Mouse (Mus musculus) kidney, embryonic 16.5 days (tissue): ENCODE results near the gene Svopl. TPM values are rescaled to one million over a fixed set of nuclear protein-coding genes. Genes with fewer than 3 reads are reported as not detected.

Source experiments
- ATAC-seq: fragments of 200-750 bp; cut with Nextera tagmentation; 2 replicates; pipeline ENCODE4 v1.8.0; 2017; ENCODE audit warnings: moderate TSS enrichment; ENCODE audit not compliant: low FRiP score, low TSS enrichment
- H3K27ac ChIP-seq: fragments of 300-500 bp; sonication (generic); 2 replicates; pipeline ENCODE4 v1.5.1; 2014; ENCODE audit warnings: low read length
- H3K27me3 ChIP-seq: fragments of 300-500 bp; sonication (generic); 2 replicates; pipeline ENCODE4 v1.6.1; 2014; ENCODE audit warnings: low read length, control low read depth, mixed read lengths; ENCODE audit not compliant: insufficient read depth
- H3K36me3 ChIP-seq: fragments of 300-500 bp; sonication (generic); 2 replicates; pipeline ENCODE4 v1.6.1; 2014; ENCODE audit warnings: low read length, control low read depth, mixed read lengths; ENCODE audit not compliant: insufficient read depth
- H3K4me1 ChIP-seq: fragments of 300-500 bp; sonication (generic); 2 replicates; pipeline ENCODE4 v1.6.1; 2014; ENCODE audit warnings: low read length, control low read depth, mixed read lengths; ENCODE audit not compliant: insufficient read depth
- H3K4me2 ChIP-seq: fragments of 300-500 bp; sonication (generic); replicated peaks from 2 replicates; pipeline ENCODE4 v1.6.1; 2014; ENCODE audit warnings: low read depth, low read length
- H3K4me3 ChIP-seq: fragments of 300-500 bp; sonication (generic); 2 replicates; pipeline ENCODE4 v1.5.1; 2014; ENCODE audit warnings: mild to moderate bottlenecking, low read length
- H3K9ac ChIP-seq: fragments of 300-500 bp; sonication (generic); replicated peaks from 2 replicates; pipeline ENCODE4 v1.6.1; 2014; ENCODE audit warnings: low read length
- H3K9me3 ChIP-seq: fragments of 300-500 bp; sonication (generic); 2 replicates; pipeline ENCODE4 v1.6.1; 2016; ENCODE audit warnings: low read length, control low read depth
- WGBS: fragments of 180-500 bp; shearing (Covaris S2); extraction: QIAGEN DNeasy Blood & Tissue Kit; methylation state at CpG from one replicate; pipeline ENCODE4 v1.1.7; 2014; 5-methylcytosine and 5-hydroxymethylcytosine counted together
- polyA plus RNA-seq: library from polyadenylated mRNA; unstranded; fragments of >200 nt; fragmentation: Nextera tagmentation; extraction: Ambion mirVana; gene quantifications from 2 replicates; pipeline ENCODE4 v1.2.1, GENCODE M21; 2015

Svopl gene
- polyA plus RNA-seq, 1 experiment from 2014 or later: 16.5 TPM

DNA sequence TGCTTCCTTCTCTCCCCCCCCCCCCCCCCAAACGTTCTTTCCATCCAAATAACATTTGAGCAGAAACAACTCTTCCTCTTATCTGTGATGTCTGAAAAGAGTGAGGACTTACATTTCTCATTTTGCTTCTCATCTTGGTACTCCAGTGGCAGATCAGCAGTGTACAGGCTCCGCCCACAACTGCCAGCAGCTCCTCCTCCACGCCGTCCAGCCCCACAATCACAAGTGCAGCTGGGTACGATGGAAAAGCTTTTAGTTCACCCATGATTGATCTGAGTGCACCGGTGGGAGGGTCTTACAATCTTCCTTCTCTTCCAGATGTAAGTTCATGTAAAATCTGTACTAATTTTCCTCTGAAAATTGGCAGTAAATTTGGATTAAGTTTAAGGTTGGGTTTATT is 95.5 kb downstream of the Svopl start:
- Histone ChIP-seq H3K4me1 (no peaks in the 10 kb centered on the region), H3K4me3 (no peak overlapping the region), H3K27ac (no peak overlapping the region), H3K36me3 (peaks cover 48% of the 10 kb centered on the region), H3K9ac (no peak overlapping the region), H3K9me3 (no peaks in the 10 kb centered on the region), H3K4me2 (no peak overlapping the region), H3K27me3 (no peaks in the 10 kb centered on the region)
- ATAC-seq: no peak
- WGBS: 86% methylated on average over 6 of the region's 6 CpGs

DNA sequence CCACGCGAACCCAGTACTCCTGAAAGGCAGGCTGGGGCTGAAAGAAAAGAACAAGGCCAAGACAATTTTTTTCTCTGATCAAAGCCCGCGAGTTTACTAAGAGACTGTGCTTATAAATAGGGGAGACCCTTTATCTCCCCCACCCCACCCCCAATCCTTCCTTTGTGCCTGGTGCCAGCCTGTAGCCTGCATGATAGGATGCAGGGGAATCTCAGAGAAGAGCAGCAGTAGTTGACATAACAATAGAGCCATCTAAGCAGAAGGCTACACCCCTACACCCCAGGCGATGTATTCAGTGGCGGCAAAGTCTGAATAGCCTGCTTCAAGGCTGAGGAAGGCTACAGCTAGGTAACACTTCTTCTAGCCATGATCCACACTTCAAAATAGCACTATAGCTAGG is 110.3 kb downstream of the Svopl start:
- H3K4me2 ChIP-seq: no peak overlapping the region
- H3K4me3 ChIP-seq: no peak overlapping the region
- WGBS: 63% methylated on average over 6 of the region's 6 CpGs
- H3K9ac ChIP-seq: no peak overlapping the region
- no peaks in the 10 kb centered on the region for H3K27me3 ChIP-seq
- no peaks in the 10 kb centered on the region for H3K4me1 ChIP-seq
- H3K9me3 ChIP-seq: no peaks in the 10 kb centered on the region
- H3K36me3 ChIP-seq: peaks cover 17% of the 10 kb centered on the region
- ATAC-seq: no peak
- H3K27ac ChIP-seq: no peak overlapping the region

Other genes starting within 250 kb of the Svopl start
- 13.1 and 15.9 TPM in 2 replicates for gene Trim24, start 176.2 kb downstream of the Svopl start, polyA plus RNA-seq
- 69.8 and 72.7 TPM in 2 replicates for gene Tmem213, start 62.3 kb upstream of the Svopl start, polyA plus RNA-seq
- gene Atp6v0a4, start 77.6 kb upstream of the Svopl start, polyA plus RNA-seq: 21.8 and 28.9 TPM in 2 replicates
- gene D630045J12Rik, start 207.0 kb upstream of the Svopl start, polyA plus RNA-seq: 5.7 and 7.2 TPM in 2 replicates